Mouse (Mus musculus): ENCODE results near the gene Rsph9.

GRCm38 (mm10) chr17:46168768-46169167 lies 24.8 kb upstream of the Rsph9 start:
- TF ChIP-seq CTCF (conservative IDR thresholded peaks at IDR 0.05; ENCODE audit: insufficient read depth, insufficient read length, low read depth, low read length) (no peak), POLR2A (IDR thresholded peaks at IDR 0.05; ENCODE audit: low read depth, low read length) (no peak)

Data from kidney, adult 2 months (tissue).